Mouse (Mus musculus): ENCODE data around the gene Dner.

- TF ChIP-seq POLR2A (IDR thresholded peaks at IDR 0.05; ENCODE audit: control insufficient read depth in 1 of 2, insufficient read depth in 1 of 2, low read depth in 1 of 2, low read length in 2 of 2, poor library complexity in 1 of 2): no peak
- TF ChIP-seq ZMIZ1 (IDR thresholded peaks at IDR 0.05; ENCODE audit: low read depth, low read length): no peak
- no peak for TF ChIP-seq BHLHE40 (IDR thresholded peaks at IDR 0.05; ENCODE audit: borderline replicate concordance, low read depth, low read length)
- no peak for TF ChIP-seq MXI1 (IDR thresholded peaks at IDR 0.05; ENCODE audit: low read depth, low read length)
- TF ChIP-seq NELFE (IDR thresholded peaks at IDR 0.05; ENCODE audit: low read depth, low read length): no peak
- no peak for TF ChIP-seq MAZ (IDR thresholded peaks at IDR 0.05; ENCODE audit: low read depth, low read length)
- TF ChIP-seq CTCF (IDR thresholded peaks at IDR 0.05 in 2 of 3, conservative IDR thresholded peaks at IDR 0.05 in 1 of 3; ENCODE audit: control insufficient read depth in 1 of 3, insufficient read depth in 1 of 3, low read depth in 2 of 3, low read length in 3 of 3, poor library complexity in 1 of 3, severe bottlenecking in 1 of 3): no peak
- TF ChIP-seq USF2 (IDR thresholded peaks at IDR 0.05; ENCODE audit: borderline replicate concordance in 1 of 2, insufficient read depth in 1 of 2, low read depth in 1 of 2, low read length in 2 of 2): no peak
- no peak for TF ChIP-seq EP300 (IDR thresholded peaks at IDR 0.05; ENCODE audit: low read depth in 1 of 2, low read length in 2 of 2)
- no peak for TF ChIP-seq KAT2A (conservative IDR thresholded peaks at IDR 0.05; ENCODE audit: low read depth, low read length)
- TF ChIP-seq TCF12 (IDR thresholded peaks at IDR 0.05; ENCODE audit: low read depth, low read length): no peak
These were observed 305.1 kb downstream of the Dner start for GRCm38 (mm10) chr1:84390961-84391360.

Data from MEL (cell line).